Mouse (Mus musculus): ENCODE measurements at regions not wholly inside any gene's neighbourhood (a gene's known extent, or its start where the extent isn't known, plus 50 kb on each side); places are given as distances from the start of the nearest gene placed in this dataset.

DNA sequence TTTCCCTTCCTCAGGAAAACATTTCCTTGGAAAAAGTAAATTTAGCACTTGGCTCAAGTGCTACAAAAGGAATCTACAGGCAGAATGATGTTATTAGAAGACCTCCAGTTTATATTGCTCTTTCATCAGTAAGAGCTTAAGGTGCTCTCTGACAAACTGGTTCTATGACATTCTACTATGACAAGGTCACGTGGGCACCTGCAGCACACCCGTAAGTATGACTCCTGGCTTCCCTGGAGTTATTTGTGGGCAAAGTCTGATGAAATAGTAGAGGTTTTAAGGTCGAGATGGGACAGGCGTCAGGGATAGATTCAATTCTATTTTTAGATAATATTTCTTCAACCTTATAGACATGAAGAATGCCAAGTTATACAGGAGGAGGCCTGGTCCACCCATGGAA is 84.9 kb upstream of the Ccn6 start:
- DNase-seq, result no peak

DNA sequence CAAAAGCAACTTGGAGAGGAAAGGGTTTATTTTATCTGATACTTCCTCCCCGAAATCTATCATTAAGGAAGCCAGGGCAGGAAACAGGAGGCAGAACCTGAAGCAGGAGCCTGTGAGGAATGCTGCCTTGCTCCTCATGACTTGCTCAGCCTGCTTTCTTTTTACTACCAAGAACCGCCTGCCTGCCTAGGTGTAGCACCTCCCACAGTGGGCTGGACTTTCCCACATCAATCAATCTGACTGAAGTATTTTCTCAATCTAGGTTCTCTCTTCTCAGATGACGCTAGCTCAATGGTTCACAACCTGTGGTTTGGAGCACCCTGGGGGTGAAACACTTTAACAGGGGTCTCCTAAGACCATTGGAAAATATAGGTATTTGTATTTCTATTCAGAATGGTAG is 83.4 kb upstream of the Ccn6 start:
- no peak for DNase-seq

DNA sequence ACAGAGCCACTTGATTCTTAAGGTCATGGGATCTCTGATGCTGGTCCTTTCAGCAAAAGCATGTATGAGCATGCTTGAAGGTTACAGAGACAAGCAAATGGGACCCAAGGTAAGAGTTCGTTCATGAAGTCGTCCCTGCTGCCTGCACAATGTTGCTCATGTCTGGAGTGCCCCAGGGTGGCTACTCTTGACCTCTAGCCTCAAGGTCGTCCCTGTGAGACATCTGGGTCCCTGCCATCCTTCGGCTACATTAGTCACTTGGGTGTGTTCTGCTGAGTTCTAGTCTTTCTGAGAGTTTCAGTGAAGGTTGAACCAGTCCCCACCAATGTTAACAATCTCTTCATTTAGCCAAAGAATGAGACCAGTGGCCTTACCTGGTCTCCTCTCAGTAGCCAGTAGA is 81.5 kb upstream of the Ccn6 start:
- no peak for DNase-seq

DNA sequence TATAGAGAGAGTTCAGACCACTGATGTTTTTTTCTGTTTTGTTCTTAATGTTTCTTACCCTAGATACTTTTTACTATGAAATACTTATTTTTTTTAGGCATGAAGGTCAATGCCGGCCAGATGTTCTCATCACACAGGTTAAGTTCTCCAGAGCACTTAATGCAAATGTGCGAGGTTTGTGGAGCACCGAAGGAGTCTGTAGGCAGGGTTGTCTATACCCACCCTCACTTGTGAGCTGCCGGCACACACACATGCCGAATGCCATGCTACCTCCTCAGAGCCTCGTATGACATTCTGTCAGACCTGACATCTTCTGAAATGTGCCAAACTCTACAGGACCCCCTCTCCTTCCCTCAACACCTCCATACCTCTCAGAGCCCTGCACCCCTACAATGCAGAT is 80.5 kb upstream of the Ccn6 start:
- DNase-seq, result no peak

DNA sequence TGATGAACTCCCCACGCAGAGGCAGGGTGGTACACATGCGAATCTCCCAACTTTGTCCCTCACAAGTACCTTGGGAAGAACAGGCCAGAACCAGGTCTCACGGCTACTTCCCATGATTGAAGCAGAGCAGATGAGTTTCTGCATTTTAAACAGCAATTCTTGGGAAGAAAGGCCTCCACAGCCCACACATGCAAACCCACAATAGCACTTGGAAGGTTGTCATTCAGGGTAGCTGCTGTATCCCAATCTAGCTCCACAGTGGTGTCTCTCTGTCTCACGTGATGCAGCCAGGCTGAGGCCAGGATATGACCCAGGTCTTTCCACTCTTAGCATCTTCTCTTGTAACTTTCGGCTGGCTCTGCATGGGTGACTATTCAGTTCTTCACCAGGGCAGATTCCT is 78.8 kb upstream of the Ccn6 start:
- DNase-seq, result no peak

DNA sequence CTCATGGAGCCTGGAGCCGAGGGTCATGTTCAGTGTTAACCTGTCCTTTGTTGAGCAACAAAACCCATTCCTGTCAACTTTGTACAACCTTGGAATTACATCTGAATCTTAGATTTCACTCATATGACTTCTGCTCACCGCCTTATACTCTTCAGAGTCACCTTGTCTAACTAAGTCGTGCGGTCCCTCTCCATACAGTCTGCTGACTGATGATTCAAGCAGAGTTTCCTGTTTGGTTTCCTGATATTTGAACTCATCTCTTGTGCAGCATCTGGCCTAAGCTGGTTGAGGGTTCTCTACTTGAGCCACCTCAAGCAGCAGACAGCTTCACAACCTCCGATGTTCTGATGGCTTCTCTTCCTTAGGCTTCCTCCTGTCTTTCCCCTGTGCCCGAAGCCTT is 78.3 kb upstream of the Ccn6 start:
- DNase-seq, result no peak

DNA sequence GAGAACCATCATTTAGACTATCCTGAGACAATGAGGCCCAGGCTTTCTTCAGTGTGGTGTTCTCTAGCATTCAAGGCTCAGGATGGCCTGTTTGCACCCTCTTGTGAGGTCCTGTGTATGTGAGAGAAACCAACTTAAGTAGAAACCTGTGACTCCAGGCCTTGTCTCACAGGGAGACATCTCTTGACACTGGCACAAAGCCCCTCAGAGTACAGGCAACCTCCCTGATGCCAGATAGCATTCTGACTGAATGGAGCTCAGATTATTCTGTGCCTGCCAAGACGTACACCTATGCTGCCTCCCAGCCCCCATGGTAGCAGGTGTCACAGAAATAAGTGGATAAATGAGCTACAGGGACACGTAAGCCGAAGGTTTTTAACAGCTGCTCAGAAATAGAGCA is 77.9 kb upstream of the Ccn6 start:
- no peak for DNase-seq

DNA sequence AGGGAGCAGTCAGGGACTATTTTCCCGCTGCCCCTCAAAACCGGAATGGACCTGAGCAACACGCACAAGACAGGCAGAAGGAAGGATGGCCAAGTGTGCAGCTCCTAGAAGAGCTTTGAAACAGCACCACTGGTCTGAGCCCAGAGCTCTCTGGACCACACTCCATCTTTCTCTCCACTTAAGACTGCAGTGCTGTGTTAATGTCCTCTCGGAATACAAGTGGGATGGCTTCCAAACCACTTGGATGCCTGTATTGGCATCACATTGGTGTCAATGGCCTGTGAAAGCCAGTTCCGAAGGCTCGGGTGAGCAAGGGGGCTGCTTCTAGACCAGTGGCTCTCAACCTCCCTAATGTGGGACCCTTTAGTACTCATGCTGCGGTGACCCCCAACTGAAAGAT is 77.4 kb upstream of the Ccn6 start:
- DNase-seq, result no peak

DNA sequence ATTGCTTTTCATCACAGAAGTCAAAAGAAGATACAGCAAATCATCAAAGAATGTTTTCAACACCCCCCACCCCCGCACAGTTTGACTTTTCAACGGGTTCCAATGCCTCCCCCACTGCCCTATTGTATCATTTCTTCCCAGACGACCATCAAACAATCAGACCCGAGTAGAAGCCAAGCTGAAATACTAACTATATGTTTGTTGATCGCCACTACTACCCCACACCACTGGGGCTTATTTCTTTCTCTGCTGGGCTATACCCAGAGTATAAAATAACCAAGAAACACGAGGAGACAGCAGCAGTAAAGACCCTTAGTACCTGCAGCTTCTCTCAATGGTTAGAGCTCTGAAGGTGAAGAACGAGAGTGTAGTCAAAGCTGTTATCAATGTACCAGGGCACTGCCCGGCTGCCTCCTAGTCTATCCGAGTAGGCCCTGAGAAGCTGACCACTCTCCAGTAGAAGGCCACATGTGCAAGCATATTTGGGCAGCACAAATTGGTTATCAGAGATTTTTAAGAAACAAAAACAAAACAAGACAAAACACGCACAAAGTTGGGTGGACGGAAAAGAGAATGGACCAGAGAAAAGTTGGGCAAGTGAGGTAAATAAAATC is 76.7 kb upstream of the Ccn6 start:
- no peak for DNase-seq

DNA sequence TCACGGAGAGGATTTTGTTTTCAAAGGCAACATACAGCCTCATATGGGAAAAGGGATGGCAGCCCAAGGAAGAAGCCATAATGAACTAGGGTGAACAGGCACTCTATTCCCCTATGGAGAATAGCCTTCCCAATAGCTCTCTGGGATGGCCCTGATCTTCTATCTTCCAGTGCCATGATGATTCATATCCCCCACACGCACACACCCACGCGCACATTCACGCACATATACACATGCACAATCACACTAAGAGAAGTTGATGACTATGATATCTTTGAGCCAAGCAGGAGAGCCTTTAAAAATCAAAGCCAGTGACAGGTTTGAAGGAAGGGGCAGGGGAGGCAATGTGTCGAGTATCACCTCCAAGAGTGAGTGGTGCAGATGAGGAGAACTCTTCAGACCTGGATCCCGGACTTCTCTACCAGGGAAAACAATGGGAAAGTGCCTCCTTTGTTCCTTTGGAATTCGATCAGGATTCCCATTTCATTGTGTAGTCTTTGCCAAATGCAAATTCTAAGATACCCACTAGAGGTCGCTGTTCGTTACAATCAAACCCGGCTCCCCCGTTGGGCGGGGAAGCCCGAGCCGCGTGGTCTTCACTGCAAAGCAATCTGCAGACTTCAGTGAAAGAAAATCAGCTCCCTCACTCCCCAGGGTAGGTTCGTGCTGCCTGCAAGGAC is 76.0 kb upstream of the Ccn6 start:
- DNase-seq, result peak; percentile 55

DNA sequence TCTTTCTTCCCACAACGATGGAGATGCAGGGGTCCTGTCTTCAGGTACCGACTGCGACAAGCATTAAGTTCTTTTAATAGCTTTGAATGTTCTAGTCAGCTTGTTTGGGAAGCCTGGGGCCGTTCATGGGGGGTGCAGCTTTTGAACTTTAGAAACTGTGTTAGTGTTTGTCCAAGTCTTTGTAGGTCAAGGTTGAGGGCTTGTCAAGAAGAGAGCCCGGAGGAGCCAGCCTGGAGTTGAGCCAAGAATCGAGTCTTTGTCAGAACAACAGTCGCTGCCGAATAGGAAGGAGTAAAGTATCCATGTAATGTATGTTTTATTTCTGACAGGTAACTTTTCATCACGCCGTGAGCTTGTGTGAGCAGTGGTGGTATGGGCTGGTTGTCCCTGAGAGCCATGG is 75.0 kb upstream of the Ccn6 start:
- DNase-seq, result peak; percentile 12

DNA sequence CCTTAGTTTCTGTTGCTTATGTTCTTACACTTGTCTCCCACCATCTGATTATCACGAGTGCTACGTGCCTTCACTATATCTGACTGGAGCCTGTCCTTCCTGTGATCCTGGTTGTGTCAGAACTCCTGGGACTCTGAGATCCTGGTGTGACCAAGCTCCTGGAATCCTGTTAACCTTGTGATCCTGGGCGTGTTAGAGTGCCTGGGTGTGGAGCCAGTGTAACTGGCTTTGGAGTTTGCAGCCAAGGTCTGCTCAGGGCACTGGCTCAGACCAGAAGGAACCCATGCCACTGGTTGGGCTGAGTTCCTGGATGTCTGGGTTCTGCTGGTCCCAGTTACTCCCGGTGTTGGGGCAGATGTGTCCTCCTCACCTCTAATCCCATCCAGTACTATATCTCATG is 74.0 kb upstream of the Ccn6 start:
- no peak for DNase-seq

DNA sequence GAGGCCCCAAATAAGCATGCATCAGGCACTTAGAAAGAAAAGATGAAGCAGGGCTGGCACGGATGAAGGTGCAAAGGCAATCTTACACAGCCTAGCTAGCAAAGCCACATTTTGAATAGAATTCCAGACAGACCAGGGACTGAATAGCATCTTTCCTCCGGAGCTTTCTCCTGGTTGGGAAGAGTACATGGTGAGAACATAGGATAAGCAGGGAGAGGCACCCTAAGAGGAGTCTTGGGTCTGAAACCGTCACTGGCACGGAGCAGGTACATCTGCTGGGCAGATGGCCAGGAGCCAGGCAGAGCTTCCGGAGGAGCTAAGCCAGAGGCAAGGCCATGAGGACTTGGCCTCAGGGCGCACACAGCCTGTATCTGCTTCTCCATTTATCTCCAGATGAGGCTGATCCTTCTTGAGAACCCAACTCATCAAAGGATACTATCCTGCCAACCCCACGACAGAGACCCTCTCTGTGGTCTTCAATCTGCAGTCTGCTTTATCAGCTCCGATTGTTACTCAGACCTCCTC is 70.4 kb upstream of the Ccn6 start:
- no peak for DNase-seq

DNA sequence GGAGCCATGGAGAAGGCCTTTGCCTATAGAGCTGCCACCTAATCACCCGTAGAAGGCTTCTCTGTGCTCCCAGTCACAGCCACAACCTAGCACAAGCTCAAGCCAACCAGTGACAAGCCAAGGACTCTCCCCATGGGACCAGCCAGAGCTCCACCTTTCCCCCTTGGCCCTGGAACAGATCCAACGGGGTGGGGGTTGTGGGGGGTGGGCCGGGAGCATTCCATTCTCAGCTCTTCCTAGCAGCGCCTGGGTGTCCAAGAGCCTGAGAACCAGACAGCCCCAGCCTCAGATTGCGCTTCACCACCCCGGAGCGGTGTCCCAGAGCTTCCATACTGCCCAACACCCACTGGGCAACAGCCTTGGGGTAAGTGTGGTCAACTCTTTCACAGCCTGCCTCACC is 69.6 kb upstream of the Ccn6 start:
- no peak for DNase-seq

DNA sequence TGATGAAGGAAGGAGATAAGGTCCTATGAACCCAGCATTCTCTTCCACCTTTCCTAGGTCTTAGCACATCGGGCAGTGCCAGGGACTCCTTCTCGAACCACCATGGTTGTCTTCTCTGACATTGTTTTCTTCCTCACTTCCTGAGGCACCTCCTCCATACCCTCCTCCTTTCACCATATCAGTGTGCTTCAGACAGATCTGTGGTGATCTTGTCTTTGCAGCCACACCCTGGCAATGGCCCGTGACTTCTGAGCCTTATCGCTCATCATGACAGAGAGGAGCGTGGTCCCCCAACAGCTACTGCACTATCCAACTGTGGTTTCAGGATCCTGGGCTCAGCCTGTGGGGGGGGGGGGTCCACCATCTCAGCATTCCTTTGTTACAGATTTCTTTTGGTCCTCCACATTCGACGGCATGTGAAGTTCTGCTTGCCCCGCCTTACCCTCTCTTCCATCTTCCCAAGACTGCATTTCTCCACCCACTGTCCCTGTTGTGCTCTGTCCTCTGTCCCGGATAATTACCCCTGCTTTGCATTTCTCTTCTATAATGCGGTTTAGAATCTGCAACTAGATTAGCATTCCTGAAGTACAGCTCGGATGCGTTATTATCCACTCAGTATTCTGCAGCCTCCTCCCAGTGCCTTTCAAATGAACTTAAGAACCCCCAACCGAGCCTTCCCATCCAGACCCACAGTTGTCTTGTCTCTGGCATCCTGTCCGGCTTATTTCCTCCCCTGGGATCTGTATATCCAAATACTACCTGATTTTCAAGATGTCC is 67.2 kb upstream of the Ccn6 start:
- DNase-seq, result no peak

DNA sequence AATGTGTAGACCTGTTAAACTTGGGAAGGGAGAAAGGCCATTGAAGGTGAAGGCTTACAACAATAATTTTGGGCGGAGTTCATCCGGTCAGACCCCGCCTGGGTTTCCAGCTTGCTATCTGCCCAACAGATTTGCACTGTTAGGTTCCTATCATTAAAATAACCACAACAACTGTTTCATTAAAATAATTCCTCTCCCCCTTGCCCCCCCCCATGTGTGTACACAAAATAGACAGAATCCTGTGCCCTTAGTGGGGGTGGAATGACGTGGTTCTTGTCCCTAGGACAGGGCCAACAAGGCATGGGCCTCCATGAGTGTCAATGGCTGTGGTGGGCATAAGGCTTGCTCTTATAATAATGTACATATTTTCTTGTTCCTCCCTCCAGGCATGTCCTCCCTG is 65.6 kb upstream of the Ccn6 start:
- DNase-seq, result no peak

DNA sequence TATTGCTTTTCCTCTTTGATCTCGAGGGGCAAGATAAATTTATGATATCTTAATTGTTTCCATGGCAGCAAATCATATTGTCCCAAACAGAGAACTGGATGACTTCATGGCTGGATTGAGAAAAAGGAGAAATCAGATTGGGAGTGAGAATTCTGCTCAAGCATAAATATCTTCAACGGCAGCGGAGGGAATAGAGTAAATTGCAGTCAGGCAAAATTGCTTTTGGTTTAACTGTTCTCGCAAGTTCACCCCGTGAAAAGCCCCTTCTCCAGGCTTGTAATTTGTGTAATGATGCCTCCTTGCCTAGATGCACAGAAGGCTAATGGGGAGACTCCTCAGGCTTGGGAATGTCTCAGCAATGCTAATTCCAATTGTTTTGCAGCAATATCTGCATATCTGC is 64.4 kb upstream of the Ccn6 start:
- DNase-seq, result no peak

DNA sequence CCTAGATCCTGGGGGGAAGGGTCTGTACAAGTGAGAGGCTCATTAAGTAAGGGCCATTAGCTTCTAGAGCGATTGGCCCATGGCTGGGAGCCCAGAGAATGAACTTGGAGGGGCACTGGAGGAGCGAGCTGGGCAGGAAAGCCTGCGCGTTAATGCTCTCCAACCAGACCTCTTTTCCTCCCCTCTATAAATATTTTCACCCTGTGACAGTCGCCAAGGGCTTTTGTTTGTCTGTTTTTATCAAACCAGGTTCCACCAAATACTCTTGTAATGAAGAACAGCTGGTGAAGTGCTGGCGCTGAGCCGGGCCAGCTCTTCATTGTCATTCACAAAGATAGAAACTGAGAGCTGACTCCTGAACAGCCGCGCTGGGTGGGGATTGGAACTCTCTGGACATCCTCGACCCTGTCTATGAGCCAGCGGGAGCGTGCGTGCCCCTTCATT is 63.9 kb upstream of the Ccn6 start:
- DNase-seq, result no peak

DNA sequence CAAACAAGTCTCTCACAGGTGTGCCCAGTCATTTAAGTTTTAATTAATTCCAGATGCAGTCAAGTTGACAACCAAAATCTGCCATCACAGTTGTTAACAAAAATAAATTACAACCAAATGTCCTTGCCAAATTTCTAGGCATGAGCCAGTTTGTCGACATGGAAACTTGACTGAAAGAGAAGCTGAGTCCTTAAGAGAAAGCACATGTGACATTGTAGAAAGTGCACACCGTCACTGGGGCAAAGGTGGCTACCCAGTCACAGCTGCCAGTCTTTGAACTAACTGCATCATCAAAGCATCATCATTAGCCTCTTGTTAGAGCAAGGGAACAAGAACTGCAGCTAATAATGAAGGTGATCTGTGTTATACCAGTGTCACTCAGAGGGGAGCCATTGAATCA is 62.9 kb upstream of the Ccn6 start:
- no peak for DNase-seq

DNA sequence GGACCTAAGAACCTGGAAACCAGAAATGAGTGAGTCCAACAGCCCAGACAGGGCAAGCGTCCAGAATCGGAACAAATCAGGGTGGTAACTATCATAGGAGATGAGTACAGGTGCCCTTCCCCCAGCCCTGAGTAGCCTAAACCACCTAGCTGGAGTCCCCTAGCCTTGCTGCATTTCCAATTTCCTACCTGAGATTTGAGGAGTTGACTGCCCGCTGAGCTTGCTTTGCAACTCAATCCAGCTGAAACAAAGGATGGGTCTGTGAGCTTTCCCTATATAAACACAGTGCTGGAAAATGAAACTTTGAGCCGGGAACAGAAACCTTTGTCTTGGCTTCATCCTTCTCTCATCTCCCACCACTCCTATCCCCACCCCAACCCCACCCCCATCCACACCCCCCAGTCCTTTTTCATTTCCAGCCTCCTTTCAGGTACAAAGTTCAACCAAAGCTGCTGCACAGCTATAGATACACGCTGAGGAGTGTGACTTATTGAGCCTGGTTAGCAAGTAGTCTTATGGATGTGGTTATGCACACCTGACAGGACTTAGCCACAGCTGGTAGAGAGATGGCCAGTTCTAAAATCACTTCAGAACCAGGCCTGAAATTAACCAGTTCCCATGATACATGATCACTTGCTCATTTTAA is 61.0 kb upstream of the Ccn6 start:
- no peak for DNase-seq

DNA sequence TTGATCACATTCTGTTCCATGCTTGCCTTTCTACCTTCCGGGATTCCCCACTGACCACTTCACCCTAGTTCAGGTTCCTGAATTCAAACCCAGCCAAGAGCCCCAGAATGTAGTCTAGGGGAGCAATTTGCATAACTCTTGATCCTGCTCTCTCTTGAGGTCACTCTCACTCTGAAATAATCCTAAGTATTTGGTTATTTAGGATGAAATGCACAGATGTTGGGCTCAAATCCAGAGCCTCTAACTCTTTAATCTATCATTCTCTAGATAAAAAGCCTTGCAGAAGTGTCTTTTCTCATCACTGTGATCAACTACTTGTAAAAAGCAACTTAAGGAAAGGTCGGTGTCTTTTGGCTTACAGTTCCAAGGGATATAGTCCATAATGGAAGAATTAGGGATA is 57.4 kb upstream of the Ccn6 start:
- DNase-seq, result no peak

DNA sequence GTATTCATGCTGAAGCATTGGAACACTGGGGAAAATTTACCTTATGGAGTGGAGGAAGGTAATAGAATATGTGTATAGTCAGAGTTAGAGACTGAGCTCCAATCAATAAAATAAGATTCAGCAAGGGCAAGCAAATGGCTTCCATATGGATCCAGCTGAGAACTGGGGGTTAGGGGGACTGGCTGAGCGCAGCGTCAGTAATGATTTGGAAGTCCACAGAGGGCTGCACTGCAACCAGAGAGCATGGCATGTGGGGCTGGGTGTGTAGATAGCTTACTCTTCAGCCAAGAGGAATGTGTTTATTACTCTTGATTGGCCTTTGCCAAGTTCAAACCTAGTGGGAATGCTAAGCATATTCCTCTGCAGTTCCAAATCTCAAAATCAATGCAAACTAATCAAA is 55.8 kb upstream of the Ccn6 start:
- no peak for DNase-seq

DNA sequence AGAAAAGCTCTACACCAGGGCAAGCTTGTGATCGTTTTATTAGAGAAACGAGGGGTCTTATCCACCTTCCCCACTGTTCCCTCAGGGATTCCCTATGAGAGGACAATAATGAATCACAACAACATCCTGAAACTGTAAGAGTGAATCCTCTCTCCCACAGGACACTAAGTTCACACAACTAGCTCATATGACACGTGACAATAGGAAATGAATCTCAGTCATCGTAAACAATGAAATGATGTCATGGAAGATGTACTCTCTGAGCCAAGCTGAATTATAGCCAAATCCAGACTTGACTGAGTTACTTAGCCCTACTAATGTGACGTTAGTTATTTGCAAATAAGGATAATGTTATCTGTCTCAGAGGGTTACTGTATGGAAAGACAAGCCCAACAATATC is 54.6 kb upstream of the Ccn6 start:
- no peak for DNase-seq
